Mouse (Mus musculus) lung, embryonic 14.5 days (tissue): ENCODE data around the gene Zfp512b. TPM values are rescaled to one million over a fixed set of nuclear protein-coding genes. Genes with fewer than 3 reads are reported as not detected.

Experiments used
- ATAC-seq: fragments of 200-750 bp; cut with Nextera tagmentation; 2 replicates; pipeline ENCODE4 v1.8.0; 2017; ENCODE audit warnings: mild to moderate bottlenecking, moderate TSS enrichment, moderate library complexity; ENCODE audit not compliant: insufficient read depth
- DNase-seq: peaks from one replicate; pipeline ENCODE4 v3.0.0-alpha.2; 2015
- H3K27ac ChIP-seq: fragments of 300-500 bp; sonication (generic); 2 replicates; pipeline ENCODE4 v1.5.1; 2014; ENCODE audit warnings: low read depth, mild to moderate bottlenecking, moderate library complexity
- H3K27me3 ChIP-seq: fragments of 300-500 bp; sonication (generic); 2 replicates; pipeline ENCODE4 v1.6.1; 2014; ENCODE audit warnings: low read length, control low read depth; ENCODE audit not compliant: insufficient read depth
- H3K36me3 ChIP-seq: fragments of 300-500 bp; sonication (generic); 2 replicates; pipeline ENCODE4 v1.6.1; 2014; ENCODE audit warnings: control low read depth; ENCODE audit not compliant: insufficient read depth
- H3K4me1 ChIP-seq: fragments of 300-500 bp; sonication (generic); 2 replicates; pipeline ENCODE4 v1.6.1; 2014; ENCODE audit warnings: antibody characterized with exemption, control low read depth; ENCODE audit not compliant: insufficient read depth
- H3K4me2 ChIP-seq: fragments of 300-500 bp; sonication (generic); 2 replicates; pipeline ENCODE4 v1.6.1; 2014; ENCODE audit warnings: mild to moderate bottlenecking
- H3K4me3 ChIP-seq: fragments of 300-500 bp; sonication (generic); 2 replicates; pipeline ENCODE4 v1.5.1; 2014; ENCODE audit warnings: low read depth, low read length
- H3K9ac ChIP-seq: fragments of 300-500 bp; sonication (generic); 2 replicates; pipeline ENCODE4 v1.6.1; 2014
- H3K9me3 ChIP-seq: fragments of 300-500 bp; sonication (generic); 2 replicates; pipeline ENCODE4 v1.6.1; 2016; ENCODE audit warnings: low read depth, low read length, control low read depth
- CTCF ChIP-seq: IDR thresholded peaks from 2 replicates; pipeline ENCODE4 v1.5.1; 2016; ENCODE audit warnings: antibody characterized with exemption, low read depth
- WGBS: fragments of 180-500 bp; shearing (Covaris S2); extraction: QIAGEN DNeasy Blood & Tissue Kit; methylation state at CpG from one replicate; pipeline ENCODE4 v1.1.7; 2014; 5-methylcytosine and 5-hydroxymethylcytosine counted together
- polyA plus RNA-seq: library from polyadenylated mRNA; unstranded; fragments of >200 nt; fragmentation: Nextera tagmentation; extraction: Ambion mirVana; gene quantifications from 2 replicates; pipeline ENCODE4 v1.2.1, GENCODE M21; 2014

Gene Zfp512b
- polyA plus RNA-seq, 1 experiment from 2014 or later, result 58.6 TPM

DNA sequence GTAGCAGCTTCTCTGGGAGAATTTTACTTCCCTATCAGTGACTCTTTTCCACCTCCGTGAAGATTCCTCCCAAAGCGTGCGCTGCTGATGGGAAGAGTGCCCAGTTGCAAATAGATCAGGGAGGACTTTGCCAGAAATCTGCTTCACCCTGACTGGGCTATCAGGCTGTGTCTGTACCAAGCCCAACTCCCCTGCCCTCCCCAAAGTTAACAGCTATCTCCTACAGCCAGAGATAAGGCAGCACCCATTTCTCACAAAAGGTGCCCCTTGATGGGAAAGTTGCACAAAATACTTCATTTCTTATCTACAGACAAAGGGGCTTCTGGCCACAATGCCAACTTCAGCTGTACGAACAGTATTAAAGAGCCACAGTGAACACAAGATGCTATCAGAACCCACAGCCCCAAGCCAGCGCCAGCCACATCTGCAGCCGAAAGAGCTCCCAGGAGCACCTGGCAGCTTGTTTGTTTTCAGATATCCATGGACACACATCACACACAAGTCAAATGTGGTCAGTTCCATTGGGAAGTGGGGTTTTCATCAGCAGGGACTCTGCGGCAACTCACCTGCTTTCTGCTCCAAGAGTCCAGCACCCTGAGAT, 14.5 kb downstream of the Zfp512b start:
- Histone ChIP-seq H3K4me3 (no peak overlapping the region), H3K27ac (no peak overlapping the region), H3K4me1 (peaks cover 8% of the 10 kb centered on the region), H3K4me2 (no peak overlapping the region), H3K9ac (no peak overlapping the region), H3K27me3 (no peaks in the 10 kb centered on the region), H3K9me3 (no peaks in the 10 kb centered on the region), H3K36me3 (peaks cover 10% of the 10 kb centered on the region; the same call in 1 of the 2 replicates)
- no peak for TF ChIP-seq CTCF
- no peak for ATAC-seq
- 67% methylated on average over 7 of the region's 7 CpGs for WGBS
- DNase-seq, result no peak

DNA sequence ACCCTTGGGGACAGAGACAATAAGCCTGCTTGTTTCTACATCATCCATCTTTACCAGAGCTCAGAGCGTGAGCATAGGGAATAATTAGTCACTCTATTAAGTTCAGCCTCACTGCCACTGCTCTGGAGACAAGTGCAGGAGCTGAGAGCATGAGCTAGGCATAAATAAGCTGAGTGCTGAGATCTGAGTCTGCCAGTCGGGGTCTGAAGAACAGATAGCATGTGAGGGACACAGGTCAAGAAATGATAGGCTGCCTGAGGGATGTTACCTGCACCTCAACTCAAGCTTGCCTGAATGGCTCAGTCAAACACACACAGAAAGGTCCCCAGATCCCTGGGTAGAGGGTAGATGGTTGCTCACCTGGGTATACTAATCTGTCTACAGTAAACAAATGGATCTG, 15.5 kb downstream of the Zfp512b start:
- DNase-seq (no peak), ATAC-seq (no peak)
- no peaks in the 10 kb centered on the region for H3K27me3 ChIP-seq
- H3K4me3 ChIP-seq, result no peak overlapping the region
- 56% methylated on average over 2 of the region's 2 CpGs for WGBS
- H3K4me1 ChIP-seq, result peaks cover 8% of the 10 kb centered on the region
- no peak overlapping the region for H3K9ac ChIP-seq
- no peak overlapping the region for H3K4me2 ChIP-seq
- no peaks in the 10 kb centered on the region for H3K9me3 ChIP-seq
- H3K36me3 ChIP-seq, result peaks cover 19% of the 10 kb centered on the region; the same call in 1 of the 2 replicates
- TF ChIP-seq CTCF, result no peak
- H3K27ac ChIP-seq, result no peak overlapping the region

DNA sequence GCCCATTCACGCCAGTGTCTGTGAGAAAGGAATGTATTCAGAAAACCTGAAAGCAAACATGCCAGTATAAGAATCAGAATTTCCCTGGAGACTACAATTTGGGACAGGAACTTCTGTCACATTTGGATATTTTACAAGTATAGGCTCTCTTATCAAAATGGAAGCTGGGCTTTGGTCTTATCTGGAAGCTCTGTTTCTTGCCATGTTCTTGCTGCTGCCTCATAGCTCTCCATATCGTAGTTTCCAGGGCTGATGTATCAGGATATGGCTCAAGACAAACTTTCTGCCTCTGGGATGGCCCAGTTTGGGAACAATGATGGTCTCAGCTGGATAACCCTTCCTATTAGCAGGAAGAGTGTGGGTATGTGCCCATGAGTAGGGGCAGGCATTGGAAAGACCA, 16.0 kb downstream of the Zfp512b start:
- ATAC-seq (no peak), DNase-seq (no peak)
- Histone ChIP-seq H3K27ac (no peak overlapping the region), H3K9ac (no peak overlapping the region), H3K4me2 (no peak overlapping the region), H3K36me3 (peaks cover 19% of the 10 kb centered on the region; the same call in 1 of the 2 replicates), H3K4me3 (no peak overlapping the region), H3K4me1 (peaks cover 8% of the 10 kb centered on the region), H3K9me3 (no peaks in the 10 kb centered on the region), H3K27me3 (no peaks in the 10 kb centered on the region)
- 82% methylated on average over 2 of the region's 2 CpGs for WGBS
- no peak for TF ChIP-seq CTCF

DNA sequence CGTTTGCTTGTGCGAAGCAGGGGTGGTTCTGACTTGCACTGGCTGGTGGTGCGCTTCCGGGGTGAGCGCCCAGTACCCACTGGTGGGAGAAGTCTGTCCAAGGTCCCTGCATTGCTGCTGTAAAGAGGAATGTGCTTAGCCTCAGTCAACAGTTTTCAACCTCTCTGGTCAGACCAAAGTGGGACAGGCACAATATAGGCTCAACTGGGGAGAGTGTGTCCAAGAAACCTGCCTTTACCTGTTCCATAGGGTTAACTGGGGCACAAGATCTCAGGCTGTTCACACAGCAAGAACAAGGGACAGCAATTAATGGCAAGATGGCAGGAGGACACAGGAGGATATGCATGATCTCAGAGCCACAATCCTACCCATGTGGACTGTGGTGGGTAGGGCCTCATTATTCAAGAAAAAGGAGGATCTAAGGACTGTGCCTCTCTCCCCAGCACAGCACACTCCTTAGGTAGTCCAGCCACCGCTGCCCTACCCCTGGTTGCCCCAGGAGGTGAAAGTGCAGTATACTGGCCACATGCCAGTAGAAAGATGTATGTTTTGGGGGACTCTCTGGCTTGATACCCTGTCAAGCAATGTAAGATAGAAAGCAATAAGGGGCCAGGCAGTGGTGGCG, 17.6 kb downstream of the Zfp512b start:
- H3K9me3 ChIP-seq, result no peaks in the 10 kb centered on the region
- H3K4me3 ChIP-seq, result no peak overlapping the region
- no peaks in the 10 kb centered on the region for H3K4me1 ChIP-seq
- H3K36me3 ChIP-seq, result peaks cover 19% of the 10 kb centered on the region; the same call in 1 of the 2 replicates
- WGBS, result 94% methylated on average over 7 of the region's 7 CpGs
- no peak overlapping the region for H3K9ac ChIP-seq
- ATAC-seq (no peak), DNase-seq (no peak)
- no peak for TF ChIP-seq CTCF
- no peak overlapping the region for H3K27ac ChIP-seq
- H3K4me2 ChIP-seq, result no peak overlapping the region
- H3K27me3 ChIP-seq, result no peaks in the 10 kb centered on the region

DNA sequence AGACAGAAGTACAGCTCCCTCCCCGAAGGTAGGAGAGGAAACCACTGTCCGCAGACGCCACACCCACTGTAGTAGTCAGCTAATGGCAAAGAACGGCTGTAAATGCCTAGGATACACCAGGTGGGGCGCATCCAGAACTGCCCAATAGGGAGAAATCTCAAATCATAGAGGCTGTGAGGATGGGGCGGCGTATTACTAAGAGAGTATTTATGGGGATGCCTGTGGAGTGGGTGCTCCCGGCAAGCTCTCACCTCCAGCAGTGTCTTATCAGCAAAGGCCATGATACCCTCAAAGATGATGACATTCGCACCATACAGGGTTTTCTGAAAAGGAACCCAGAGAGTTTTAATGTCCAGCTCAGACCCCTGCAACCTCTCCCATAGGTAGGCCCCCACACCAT, 18.6 kb downstream of the Zfp512b start:
- no peak for TF ChIP-seq CTCF
- ATAC-seq, result no peak
- Histone ChIP-seq H3K9ac (no peak overlapping the region), H3K9me3 (no peaks in the 10 kb centered on the region), H3K4me3 (no peak overlapping the region), H3K27me3 (no peaks in the 10 kb centered on the region), H3K4me1 (no peaks in the 10 kb centered on the region), H3K27ac (no peak overlapping the region), H3K36me3 (peaks cover 19% of the 10 kb centered on the region; the same call in 1 of the 2 replicates), H3K4me2 (no peak overlapping the region)
- no peak for DNase-seq
- WGBS, result 82% methylated on average over 9 of the region's 9 CpGs

DNA sequence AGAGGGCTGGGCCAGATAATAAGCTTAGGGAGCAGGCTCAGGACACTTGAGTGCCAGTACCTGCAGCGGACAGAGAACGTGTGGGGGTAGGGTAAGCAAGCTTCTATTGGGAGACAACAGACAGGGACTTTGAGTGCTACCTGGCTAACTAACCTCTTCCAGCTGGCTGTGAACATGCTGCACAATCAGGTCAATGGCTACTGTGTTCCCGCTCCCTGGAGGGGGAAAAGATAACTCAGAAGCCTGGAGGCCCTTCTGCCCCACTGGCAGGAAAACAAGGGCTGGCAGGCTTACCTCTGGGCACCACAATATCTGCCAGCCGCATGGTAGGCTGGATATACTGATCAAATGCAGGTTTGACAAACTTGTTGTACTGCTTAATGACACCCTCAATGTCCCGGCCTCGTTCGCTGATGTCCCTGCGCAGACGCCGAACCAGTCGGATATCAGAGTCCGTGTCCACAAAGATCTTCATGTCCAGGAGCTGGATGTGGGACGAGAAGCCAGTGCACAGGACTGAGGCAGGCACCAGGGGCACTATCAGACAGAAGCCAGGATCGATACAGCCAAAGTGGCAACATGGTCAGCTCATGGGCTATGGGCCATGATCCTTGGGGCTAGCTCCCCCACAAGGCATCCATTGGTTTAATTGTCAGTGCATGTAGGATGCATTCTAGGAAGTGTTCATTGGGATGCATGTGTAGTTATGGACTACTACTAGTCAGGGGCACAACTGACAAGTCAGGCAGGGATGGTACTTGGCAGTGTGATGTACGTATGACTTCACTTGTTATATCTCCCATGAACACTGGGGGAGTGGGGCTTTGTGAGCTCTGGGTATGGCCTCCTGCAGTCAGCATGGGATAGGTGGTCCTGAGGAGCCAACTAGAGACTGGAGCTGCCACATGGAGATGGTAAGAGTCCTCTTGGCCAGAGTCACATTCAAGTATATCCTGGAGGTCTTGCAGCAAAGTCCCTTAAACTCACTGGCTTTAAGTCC, 19.4 kb downstream of the Zfp512b start:
- ATAC-seq (no peak), DNase-seq (no peak)
- TF ChIP-seq CTCF, result no peak
- H3K27ac ChIP-seq, result no peak overlapping the region
- H3K27me3 ChIP-seq, result no peaks in the 10 kb centered on the region
- WGBS, result 89% methylated on average over 15 of the region's 15 CpGs
- no peak overlapping the region for H3K4me3 ChIP-seq
- no peaks in the 10 kb centered on the region for H3K9me3 ChIP-seq
- peaks cover 19% of the 10 kb centered on the region; the same call in 1 of the 2 replicates for H3K36me3 ChIP-seq
- H3K4me2 ChIP-seq, result no peak overlapping the region
- no peak overlapping the region for H3K9ac ChIP-seq
- H3K4me1 ChIP-seq, result no peaks in the 10 kb centered on the region
